Mouse (Mus musculus) C2C12 (cell line): ENCODE results near the gene Flrt1.

Source experiments
- CTCF ChIP-seq: IDR thresholded peaks from one replicate; pipeline ENCODE4 v1.5.1; 2011; ENCODE audit not compliant: control insufficient read depth, insufficient read depth, insufficient read length
- MAX ChIP-seq: IDR thresholded peaks from one replicate; pipeline ENCODE4 v1.6.1; 2011; ENCODE audit warnings: mild to moderate bottlenecking, control low read depth
- MYOD1 ChIP-seq: IDR thresholded peaks from one replicate; pipeline ENCODE4 v1.6.1; 2011; ENCODE audit warnings: low read depth; ENCODE audit not compliant: control insufficient read depth, insufficient read length
- USF1 ChIP-seq: IDR thresholded peaks from one replicate; pipeline ENCODE4 v1.6.1; 2011; ENCODE audit warnings: low read depth, mild to moderate bottlenecking, control low read depth, moderate library complexity

- no peak for TF ChIP-seq USF1
- TF ChIP-seq CTCF = no peak
- no peak for TF ChIP-seq MYOD1
- TF ChIP-seq MAX = no peak
Measured at GRCm38 (mm10) chr19:7057126-7057721, 48.3 kb downstream of the Flrt1 start.
